Mouse (Mus musculus) liver, embryonic 14.5 days (tissue): Measurements from ENCODE around the gene Hnrnpf.

ENCODE experiments used
- CTCF ChIP-seq: IDR thresholded peaks from 2 replicates; pipeline ENCODE4 v1.5.1; 2016; ENCODE audit warnings: antibody characterized with exemption, low read depth, control low read depth
- EP300 ChIP-seq: IDR thresholded peaks from 2 replicates; pipeline ENCODE4 v1.6.1; 2016; ENCODE audit warnings: antibody characterized with exemption, low read depth

DNA sequence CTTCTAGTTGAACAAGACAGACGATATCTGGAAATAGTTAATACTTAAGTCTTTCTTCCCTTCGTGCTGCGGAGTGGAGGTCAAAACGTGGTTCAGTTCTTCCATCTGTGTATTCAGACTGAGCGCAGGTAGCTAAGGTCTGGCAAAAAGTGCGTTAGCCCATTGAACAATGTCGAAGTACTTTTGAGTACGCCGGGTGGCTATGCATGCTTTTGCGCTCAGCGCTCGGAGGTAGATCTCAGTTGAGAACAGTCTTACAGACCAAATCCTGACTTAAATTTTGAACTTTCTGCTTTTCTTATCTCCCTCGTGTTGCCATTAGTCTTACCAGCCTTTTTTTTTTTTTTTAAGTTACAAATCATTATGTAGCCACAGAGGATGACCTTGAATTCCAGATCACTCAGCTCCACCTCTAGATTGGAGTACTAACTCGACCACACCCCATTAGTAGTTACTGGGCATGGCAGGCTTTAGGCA, 8.3 kb downstream of the Hnrnpf start:
- TF ChIP-seq CTCF (no peak), EP300 (no peak)
